Mouse (Mus musculus) kidney, postnatal 36 days (tissue): ENCODE data around the gene Gdf1.

Source experiments
- DNase-seq, 2 experiments: peaks; one replicate each; pipeline ENCODE4 v3.0.0; 2021 to 2022; ENCODE audit warnings: mixed read lengths in 2 of 2

Gdf1 gene

DNA sequence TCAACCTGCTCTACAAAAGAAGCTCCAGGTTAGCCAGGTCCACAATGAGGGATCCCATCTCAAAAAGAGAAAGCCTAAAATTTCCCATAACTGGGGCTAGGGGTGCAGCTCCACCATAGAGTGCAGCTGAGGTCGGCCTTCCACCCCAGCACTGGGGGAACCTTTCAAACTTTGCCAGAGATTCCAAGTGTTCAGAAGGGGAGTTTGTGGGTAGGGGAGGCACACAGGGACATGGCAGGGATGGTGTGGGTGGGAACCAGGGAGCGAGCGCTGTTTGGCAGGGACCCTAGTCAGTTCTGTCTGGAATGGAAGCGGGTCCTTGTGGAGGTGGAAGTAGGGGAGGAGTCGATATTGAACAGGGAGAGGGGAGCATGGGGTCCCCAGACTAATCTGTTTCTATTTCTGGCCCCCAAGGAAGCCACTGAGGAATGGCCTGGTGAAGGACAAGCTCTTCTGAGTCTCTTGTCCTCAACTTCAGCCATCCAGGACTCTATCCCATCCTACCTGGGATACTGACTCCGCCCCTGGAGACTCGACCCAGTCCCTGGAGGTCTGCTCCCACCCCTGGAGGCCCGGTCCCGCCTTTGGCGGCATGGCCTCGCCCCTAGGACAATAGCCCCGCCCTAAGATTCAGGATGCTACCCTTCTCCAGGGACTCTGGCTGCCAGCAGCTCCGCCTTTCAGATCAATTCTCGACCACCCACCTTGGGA, at the start of gene Gdf1:
TSS of gene Gdf1 (plus strand) at position 694 of the 711 bp plus-strand sequence.
- DNase-seq, result no peak

DNA sequence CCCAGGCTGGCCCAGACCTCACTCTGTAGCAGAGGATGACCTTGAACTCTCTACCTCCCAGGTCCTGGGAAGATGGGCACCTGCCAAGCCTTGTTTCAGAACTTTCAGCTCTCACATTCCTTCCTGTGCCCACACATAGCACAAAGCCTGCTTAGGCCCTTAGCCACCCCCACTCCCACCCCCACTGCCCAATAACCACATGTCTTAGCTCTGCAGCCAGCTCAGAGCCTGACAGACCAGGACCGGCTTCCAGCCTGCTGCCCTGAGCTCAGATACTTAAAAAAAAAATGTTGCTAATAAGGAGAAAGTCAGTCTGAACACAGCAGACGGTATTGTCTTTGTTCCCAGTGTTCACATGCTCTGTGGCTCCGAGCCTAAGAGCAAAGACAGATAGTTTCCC, 48.6 kb upstream of the Gdf1 start:
- DNase-seq, result no peak

DNA sequence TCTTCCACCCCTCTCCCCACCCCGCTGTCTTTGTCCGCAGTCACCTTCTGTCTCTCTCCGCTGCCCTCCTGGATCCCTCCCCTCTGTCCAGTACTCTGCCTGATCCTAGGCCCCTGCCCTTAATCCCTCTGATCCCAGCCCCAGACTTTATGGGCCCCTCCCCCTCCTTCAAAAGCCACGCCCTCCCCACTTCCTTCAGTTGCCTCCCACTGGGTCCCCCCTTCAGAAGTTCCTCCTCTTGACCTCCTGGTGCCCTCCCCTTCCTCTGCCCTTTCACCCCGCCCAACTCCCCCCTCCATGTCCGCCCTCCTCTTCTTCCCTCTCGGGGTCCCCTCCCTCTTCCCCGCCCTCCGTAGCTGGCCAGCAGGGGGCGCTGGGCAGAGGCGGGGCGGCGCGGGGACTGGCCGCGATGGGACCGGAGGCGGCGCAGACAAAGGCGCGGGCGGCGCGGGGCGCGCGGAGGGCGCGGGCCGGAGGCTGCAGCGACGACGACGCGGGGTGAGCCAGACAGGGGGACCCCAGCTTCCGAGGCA, 46.9 kb upstream of the Gdf1 start, which contains the start of gene Homer3:
TSS of gene Homer3 (plus strand) at position 225 of the 533 bp plus-strand sequence.
- DNase-seq, result peak; percentile 92 to 95

DNA sequence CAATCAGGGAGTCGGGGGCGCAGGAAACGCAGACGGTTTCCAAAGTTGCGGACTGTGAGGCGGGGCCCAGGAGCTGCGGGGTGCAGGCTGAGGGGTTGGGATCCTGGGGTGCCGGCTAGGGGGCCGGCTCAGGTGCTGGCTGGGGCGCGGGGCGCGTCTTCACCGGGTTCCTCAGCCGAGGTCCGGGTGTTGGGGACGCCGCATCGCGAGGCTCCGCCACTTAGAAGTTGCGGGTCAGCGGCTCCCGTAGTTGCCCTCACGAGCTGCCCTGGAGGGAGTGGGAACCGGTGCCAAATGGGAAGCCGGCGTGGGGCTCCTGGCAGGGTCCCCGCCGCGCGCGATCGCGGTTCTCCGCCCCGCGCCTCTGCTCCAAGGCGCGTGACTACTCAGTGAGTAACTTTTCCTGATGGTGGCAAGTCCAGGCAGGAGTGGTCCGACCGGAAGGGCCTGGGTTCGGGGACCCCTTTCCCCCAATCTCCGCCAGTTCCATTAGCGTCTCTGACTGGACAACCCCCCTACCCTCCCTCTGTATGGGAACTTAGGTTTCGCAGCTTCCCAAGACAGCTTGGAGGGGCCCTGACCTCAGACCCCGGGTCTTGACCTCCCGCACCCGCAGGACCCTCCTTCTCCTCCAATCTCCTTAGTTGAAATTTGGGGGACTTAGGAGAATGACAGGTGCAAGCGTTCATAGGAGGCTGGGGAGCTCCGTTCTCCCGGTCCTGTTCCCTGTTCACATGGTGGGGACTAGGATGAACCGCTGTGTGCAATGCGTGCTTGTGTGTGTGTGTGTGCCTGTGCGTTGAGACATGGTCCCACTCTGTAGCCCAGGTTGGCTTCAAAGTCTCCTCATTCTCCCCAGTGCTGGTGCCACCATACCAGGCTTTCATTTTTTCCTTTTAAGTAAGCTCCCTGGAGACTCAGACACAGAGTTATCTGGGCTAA, 46.2 kb upstream of the Gdf1 start:
- DNase-seq, result peak; percentile 12 to 45

DNA sequence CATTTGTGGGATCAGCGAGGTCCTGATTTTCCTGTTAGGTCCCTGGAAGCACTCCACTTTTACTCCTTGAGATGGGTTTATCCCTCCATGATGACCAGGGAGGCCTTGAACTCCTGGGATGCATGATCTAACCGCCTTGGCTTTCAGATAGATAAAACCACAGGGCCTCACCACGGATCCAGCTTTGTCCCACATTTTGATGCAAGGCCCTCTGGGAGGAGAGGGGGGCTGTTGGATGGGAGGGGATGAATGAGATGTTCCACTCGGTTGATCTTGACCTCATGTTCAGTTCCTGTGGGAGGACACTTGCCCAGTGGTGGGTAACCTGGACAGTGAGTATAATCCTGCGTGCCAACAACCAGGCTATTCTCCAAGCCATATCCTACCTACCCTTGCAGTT, 45.2 kb upstream of the Gdf1 start:
- no peak for DNase-seq

DNA sequence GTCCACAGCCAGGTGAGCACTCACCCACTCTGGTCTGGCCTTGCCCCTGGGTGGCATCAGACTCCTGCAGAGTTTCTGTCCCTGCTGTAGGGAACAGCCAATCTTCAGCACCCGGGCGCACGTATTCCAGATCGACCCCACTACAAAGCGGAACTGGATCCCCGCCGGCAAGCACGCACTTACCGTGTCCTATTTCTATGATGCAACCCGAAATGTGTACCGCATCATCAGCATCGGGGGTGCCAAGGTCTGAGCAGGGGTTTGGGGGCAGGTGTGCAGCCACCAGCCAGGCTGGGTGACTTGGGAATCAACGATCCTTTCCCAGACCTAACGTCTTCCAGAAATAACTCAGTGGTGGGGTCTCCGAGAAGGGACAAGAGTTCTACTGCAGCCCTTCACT, 44.3 kb upstream of the Gdf1 start:
- no peak for DNase-seq

DNA sequence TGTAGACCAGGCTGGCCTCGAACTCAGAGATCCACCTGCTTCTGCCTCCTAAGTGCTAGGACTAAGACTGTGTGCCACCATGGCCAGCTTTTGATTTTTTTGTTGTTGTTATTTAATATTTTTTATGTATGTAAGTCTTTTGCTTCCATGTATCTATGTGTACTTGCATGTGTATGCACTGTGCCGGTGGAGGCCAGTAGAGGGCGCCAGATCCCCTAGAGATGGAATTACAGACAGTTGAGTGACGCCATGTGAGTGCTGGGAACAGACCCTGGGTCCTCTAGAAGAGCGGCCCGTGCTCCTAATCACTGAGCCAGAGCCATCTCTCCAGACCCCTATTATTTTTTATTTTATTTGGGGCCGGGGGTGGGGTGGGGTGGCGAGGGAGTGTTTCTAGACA, 42.9 kb upstream of the Gdf1 start:
- DNase-seq, result peak in 1 of 2 experiments; percentile 37

DNA sequence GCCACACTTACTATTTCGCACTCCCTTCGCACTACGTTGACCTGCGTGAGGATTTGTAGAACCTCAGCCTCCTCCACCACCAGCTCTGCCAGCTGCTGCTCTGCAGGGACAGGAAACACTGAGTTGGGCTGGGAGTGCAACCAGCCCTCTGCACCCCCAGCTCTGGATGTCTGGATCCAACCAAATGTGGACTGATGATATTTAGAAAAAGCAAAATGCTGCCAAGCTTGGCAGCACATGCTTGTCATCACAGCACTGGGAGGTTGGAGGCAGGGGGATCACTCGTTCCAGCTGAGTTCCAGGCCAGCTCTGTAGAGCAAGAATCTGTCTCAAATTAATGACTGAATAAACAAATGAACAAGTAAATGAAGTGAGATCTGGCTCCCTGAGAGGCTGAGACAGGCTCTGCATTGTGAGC, 35.6 kb upstream of the Gdf1 start:
- DNase-seq, result no peak

DNA sequence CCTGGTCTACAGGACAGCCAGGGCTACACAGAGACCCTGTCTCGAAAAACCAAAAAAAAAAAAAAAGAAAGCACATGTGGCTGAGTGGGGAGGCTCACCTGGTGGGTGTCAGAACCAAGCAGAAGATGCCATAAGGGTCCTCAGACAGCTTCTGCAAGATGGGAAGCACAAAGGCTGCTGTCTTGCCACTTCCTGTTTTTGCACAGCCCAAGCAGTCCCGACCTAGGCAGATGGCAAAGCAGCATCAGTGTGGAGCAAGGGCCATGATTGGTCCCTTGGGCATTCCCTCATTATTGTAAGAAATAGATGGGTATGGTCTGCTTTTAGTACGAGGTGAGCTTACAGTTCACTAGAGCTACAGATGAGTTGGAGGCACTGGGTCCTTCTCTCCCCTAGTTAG, 28.7 kb upstream of the Gdf1 start:
- no peak for DNase-seq

DNA sequence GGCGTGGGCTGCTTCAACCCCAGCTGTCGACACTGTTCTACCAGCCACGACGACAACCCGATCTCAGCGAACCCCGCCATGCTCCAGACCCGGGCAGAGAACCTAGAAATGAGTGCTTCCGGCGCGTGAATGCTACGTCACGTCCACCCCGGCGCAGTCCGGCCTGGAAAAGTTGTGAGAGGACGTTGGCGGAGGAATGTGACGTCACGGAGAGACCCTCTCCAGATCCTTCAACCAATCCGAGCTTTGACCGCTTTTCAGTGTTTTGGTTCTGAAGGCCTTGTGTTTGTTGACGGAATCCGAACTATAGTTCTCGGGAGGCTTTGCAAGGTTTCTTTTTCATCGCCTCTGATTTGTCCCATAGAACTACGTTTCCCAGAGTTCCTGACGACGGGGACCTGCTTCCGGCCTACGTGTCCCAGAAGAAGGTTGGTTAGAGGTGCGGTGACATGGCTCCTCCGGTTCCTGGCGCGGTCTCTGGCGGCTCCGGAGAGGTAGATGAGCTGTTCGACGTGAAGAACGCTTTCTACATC, 27.2 kb upstream of the Gdf1 start, which contains the start of the genes Ddx49 and Cope:
TSS of gene Ddx49 (minus strand) at position 132 of the 533 bp plus-strand sequence.
TSS of gene Cope (plus strand) at position 161 of the 533 bp plus-strand sequence.
- peak; percentile 96 for DNase-seq

DNA sequence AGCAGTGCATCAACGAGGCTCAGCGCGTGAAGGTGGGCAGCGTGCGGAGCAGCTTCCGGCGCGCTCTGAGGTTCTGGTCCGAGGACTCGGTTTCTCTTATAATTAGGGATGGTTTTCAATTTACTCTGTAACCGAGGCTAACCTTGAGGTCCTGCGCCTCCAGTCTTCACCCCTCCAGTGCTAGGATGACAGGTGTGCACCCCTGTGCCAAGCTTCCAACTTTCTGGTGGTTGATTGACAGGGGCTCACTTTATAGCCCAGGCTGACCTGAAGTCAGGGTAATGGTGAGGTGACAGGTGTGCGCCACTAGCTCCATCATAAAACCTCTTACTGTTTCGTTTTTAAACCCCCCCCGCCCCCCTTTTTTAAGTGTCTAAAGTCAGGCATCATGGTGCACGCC, 26.7 kb upstream of the Gdf1 start:
- DNase-seq, result no peak

DNA sequence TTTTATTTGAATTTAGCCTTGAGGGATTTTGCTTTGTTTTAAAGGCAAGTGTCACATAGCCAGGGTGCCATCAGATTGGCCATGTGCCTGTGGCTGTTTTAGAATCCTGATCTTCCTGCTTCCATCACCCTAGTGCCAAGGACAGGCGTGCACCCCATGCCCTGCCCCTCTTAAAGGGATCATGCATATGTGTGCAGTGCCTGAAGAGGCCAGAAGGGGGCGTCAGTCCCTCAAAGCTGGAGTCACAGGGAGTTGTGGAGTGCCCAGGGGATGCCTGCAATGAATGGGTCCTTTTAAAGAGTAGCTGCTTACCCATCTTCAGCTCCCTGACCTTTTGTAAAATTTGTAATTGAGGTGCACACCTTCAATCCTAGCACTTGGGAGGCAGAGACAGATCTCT, 20.3 kb upstream of the Gdf1 start:
- DNase-seq, result peak in 1 of 2 experiments; percentile 50

DNA sequence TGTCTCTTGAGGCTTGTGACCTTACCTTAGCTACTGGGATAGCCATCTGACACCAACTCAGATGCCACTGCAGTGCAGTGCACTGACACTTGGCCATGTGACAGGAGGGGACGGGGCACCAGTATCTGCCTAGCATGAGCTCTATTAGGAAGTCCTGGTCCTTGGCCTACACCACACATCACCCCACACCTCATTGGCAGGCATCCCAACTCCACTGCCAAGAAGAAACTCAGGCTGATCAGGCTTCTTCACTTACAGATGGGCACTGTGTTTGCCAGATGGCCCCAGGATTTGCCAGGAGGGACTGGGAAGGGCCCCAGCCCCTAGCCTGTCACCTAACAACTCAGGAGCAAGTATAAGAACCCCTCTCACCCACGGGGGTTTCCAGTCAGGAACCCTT, 16.2 kb upstream of the Gdf1 start:
- no peak for DNase-seq

DNA sequence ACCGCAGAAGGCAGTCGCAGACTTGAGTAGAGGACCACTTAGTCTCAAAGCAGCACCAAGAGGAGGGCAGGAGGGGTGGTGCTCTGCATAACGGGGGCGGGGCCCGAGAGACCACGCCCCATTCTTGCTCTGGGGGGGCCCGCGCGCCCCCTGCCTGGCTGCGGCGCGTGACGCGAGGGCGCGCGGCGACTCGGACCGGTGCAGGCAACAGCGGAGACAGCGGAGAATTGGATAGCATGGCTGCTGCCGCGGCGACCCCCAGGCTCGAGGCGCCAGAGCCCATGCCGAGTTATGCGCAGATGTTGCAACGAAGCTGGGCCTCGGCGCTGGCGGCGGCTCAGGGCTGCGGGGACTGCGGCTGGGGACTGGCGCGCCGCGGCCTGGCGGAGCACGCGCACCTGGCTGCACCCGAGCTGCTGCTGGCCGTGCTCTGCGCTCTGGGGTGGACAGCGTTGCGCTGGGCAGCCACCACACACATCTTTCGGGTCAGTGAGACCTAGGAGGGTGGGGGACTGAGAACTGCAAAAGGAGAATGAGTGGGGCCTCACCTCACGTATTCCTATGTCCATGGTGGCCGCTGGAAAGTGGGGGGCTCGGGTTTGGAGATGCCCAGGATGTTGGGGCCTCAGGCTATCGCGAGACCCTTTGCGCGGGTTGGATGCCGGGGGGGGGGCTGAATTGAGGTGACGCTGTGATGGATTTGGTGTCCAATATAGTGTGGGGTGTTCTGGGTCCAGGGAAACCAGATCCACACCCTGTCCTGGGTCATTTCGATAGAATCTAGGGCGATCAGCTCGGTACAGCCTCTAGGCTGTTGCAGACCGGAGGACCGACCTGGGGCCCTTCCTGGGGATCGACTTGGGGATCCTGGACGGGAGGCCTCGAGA, 13.8 kb upstream of the Gdf1 start, which contains the start of gene Cers1:
TSS of gene Cers1 (plus strand) at position 152 of the 887 bp plus-strand sequence.
- peak; percentile 30 to 60 for DNase-seq

DNA sequence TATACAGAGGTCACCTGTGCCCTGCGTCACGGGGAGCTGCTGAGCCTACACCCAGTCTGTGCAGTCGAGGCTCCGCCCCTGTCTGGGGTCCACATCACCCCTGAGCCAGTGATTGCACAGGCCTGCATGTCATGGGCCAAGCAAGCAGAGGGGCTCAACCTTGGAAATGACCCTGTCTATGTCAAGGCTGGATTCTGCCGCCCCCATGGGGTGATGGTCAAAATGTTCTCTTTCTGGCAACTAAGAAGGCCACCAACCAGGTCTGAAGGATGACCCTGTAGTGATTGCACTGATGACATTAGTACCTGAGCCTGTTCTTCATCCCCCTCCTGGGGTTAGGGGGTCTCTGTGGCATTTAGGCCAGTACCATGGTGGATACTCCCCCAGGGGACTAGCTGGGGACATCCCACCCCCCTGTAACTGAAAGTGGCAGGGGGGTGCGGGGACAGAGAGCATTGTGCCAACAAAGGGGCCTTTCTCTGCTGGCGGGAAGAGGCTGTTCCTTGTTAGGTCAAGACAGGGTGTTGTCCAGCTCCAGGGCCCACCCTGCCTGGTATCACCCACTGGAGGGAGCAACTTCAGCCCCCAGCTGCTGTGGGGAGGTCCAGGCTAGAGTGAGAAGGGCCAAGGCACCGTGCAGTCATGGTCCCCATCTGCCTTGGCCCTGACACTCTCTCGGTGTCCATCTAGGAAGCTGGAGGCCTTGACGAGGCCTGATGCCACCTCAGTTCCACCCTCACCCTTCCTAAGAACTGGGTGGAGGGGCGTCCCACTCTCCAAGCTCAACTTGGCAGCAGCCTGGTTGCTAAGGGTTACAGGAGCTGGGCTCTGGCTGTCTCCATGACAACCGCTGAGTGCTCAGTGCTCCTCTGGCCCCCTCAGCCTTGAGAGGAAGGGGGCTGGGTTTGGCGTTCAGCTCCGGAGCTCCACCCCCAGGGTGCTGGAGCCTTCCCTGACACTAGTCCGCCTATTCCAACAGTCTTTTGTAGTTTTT, 12.8 kb upstream of the Gdf1 start:
- peak in 1 of 2 experiments; percentile 16 for DNase-seq

DNA sequence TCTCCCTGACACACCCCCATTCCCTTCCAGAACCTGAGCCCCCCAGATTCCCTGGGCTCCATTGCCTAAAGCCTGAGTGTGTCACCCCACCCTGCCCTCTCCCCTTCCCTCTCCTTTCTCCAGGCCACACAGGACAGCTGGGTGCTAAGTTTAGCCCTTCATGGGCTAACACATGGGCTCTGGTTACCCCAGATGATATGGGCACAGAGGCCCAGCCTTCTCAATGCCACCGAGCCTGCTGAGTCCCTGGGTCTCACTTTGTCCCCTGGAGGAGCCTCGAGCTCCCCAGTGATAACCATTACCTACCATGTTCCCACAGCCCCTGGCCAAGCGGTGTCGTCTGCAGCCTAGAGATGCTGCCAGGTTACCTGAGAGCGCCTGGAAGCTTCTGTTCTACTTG, 11.7 kb upstream of the Gdf1 start:
- no peak for DNase-seq

DNA sequence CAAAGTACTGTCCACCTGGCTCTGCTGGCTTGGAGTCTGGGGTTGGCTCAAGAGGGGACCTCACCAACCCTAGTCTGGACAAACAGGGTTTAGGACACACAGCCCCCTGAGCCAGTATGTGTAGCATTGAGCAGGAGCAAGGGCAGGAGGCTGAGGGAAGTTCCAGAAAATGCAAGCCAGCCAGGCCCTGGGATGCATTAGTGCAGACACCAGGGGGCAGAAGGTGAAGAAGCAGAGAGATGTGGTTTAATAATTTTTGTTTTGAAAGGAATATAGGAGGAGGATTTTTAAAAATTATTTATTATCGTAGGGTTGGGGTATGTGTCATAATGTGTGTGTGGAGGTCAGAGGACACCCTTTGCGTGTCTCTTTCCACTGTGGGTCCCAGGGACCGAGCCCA, 5.9 kb upstream of the Gdf1 start:
- DNase-seq, result no peak

DNA sequence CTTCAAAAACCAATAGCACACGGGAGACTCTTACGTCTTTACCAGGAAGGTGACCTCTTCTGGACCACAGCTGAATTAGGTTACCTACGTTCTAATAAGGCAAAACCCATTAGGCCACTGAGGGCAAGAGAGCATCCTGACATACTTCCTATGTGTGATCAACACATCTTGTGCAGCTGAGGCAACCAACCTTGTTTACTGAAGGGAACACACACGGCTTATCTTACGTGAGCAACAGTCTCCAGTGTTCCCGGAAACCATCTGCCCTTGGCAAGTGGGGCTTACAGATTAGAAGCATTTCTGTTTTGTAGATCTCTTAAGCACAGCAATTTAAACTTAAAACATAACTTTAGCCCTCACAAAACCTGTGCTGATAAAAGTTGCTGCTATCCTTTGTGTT, 2.1 kb upstream of the Gdf1 start:
- DNase-seq, result no peak

DNA sequence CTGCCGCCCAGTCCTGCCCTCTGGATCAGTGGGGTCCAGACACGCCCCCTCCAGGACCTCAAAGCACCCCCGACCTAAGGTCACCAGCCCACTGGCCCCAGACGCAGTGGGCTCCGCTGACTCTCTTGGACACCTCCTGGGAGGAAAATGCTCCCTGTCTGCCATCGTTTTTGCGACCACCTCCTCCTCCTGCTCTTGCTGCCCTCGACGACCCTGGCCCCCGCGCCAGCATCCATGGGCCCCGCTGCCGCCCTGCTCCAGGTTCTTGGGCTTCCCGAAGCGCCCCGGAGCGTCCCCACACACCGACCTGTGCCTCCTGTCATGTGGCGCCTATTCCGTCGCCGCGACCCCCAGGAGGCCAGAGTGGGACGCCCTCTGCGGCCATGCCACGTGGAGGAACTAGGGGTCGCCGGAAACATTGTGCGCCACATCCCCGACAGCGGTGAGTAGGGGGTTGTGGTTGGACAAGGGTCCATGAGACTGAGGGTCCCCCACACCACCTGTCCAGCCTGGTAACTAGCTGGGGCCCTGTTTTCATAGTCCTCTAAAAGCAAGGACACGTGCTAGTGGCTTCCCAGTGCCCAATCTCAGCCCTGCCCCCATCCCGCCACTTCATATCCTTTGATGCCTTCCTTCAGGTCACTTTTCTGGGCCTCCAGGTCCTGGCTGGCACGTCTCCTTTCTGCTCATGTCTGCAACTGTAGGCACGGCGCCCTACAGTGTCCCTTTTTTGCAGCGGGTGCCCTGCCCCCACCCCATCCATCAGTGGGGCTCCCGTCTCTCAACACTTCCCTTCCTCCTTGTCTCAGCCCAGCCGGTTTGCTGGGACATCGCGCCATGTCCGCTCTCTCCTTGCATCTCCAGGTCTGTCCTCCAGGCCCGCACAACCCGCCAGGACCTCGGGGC, 471 bp downstream of the Gdf1 start:
- DNase-seq, result no peak
